Mouse (Mus musculus): ENCODE measurements around the gene Lpp. TPM values are rescaled to one million over a fixed set of nuclear protein-coding genes. Genes with fewer than 3 reads are reported as not detected.
A peak's percentile ranks its signal among the peaks of the same experiment; 100 is the strongest.

Lpp gene
- polyA plus RNA-seq, 1 experiment, result 15.0 TPM

GRCm38 (mm10) chr16:24469313-24469712 lies 76.0 kb downstream of the Lpp start:
- Histone ChIP-seq H3K27me3 (ENCODE audit: control insufficient read depth, insufficient read depth, low read length) (no peaks in the 10 kb centered on the region), H3K36me3 (ENCODE audit: control insufficient read depth, insufficient read depth, low read length) (no peaks in the 10 kb centered on the region), H3K4me1 (replicated peaks; ENCODE audit: control insufficient read depth, insufficient read depth, low read length) (peaks cover 4% of the 10 kb centered on the region), H3K27ac (ENCODE audit: control insufficient read depth, insufficient read depth, low read length) (no peak overlapping the region), H3K4me3 (ENCODE audit: control insufficient read depth, insufficient read depth, low read length) (no peak overlapping the region)
- no peak for DNase-seq
- TF ChIP-seq POLR2A (IDR thresholded peaks at IDR 0.05; ENCODE audit: control insufficient read depth, extremely low read depth, insufficient read depth, low read length, poor library complexity) (no peak), CTCF (IDR thresholded peaks at IDR 0.05; ENCODE audit: borderline replicate concordance, control insufficient read depth, extremely low read depth, insufficient read depth, low read length, poor library complexity) (no peak)
- 97% methylated on average over 3 of the region's 3 CpGs for whole genome bisulfite sequencing

GRCm38 (mm10) chr16:24470601-24471000 lies 77.3 kb downstream of the Lpp start:
- no peak for DNase-seq
- Histone ChIP-seq H3K27ac (ENCODE audit: control insufficient read depth, insufficient read depth, low read length) (no peak overlapping the region), H3K36me3 (ENCODE audit: control insufficient read depth, insufficient read depth, low read length) (no peaks in the 10 kb centered on the region), H3K4me1 (replicated peaks; ENCODE audit: control insufficient read depth, insufficient read depth, low read length) (peaks cover 6% of the 10 kb centered on the region), H3K27me3 (ENCODE audit: control insufficient read depth, insufficient read depth, low read length) (no peaks in the 10 kb centered on the region), H3K4me3 (ENCODE audit: control insufficient read depth, insufficient read depth, low read length) (no peak overlapping the region)
- TF ChIP-seq CTCF (IDR thresholded peaks at IDR 0.05; ENCODE audit: borderline replicate concordance, control insufficient read depth, extremely low read depth, insufficient read depth, low read length, poor library complexity) (no peak), POLR2A (IDR thresholded peaks at IDR 0.05; ENCODE audit: control insufficient read depth, extremely low read depth, insufficient read depth, low read length, poor library complexity) (no peak)
- WGBS, result 92% methylated on average over 1 of the region's 1 CpGs

GRCm38 (mm10) chr16:24471029-24471428 lies 77.7 kb downstream of the Lpp start:
- Histone ChIP-seq H3K27me3 (ENCODE audit: control insufficient read depth, insufficient read depth, low read length) (no peaks in the 10 kb centered on the region), H3K36me3 (ENCODE audit: control insufficient read depth, insufficient read depth, low read length) (no peaks in the 10 kb centered on the region), H3K4me3 (ENCODE audit: control insufficient read depth, insufficient read depth, low read length) (no peak overlapping the region), H3K4me1 (replicated peaks; ENCODE audit: control insufficient read depth, insufficient read depth, low read length) (peaks cover 6% of the 10 kb centered on the region), H3K27ac (ENCODE audit: control insufficient read depth, insufficient read depth, low read length) (no peak overlapping the region)
- 96% methylated on average over 4 of the region's 4 CpGs for WGBS
- TF ChIP-seq CTCF (IDR thresholded peaks at IDR 0.05; ENCODE audit: borderline replicate concordance, control insufficient read depth, extremely low read depth, insufficient read depth, low read length, poor library complexity), result no peak
- no peak for TF ChIP-seq POLR2A (IDR thresholded peaks at IDR 0.05; ENCODE audit: control insufficient read depth, extremely low read depth, insufficient read depth, low read length, poor library complexity)
- no peak for DNase-seq

- DNase-seq, result no peak
- peaks cover 6% of the 10 kb centered on the region for H3K4me1 ChIP-seq (replicated peaks; ENCODE audit: control insufficient read depth, insufficient read depth, low read length)
- no peak overlapping the region for H3K27ac ChIP-seq (ENCODE audit: control insufficient read depth, insufficient read depth, low read length)
- 85% methylated on average over 1 of the region's 1 CpGs for WGBS
- H3K4me3 ChIP-seq (ENCODE audit: control insufficient read depth, insufficient read depth, low read length), result no peak overlapping the region
- no peaks in the 10 kb centered on the region for H3K36me3 ChIP-seq (ENCODE audit: control insufficient read depth, insufficient read depth, low read length)
- no peaks in the 10 kb centered on the region for H3K27me3 ChIP-seq (ENCODE audit: control insufficient read depth, insufficient read depth, low read length)
- TF ChIP-seq CTCF (IDR thresholded peaks at IDR 0.05; ENCODE audit: borderline replicate concordance, control insufficient read depth, extremely low read depth, insufficient read depth, low read length, poor library complexity) (no peak), POLR2A (IDR thresholded peaks at IDR 0.05; ENCODE audit: control insufficient read depth, extremely low read depth, insufficient read depth, low read length, poor library complexity) (no peak)
Observed at GRCm38 (mm10) chr16:24471801-24472200, 78.5 kb downstream of the Lpp start.

- peaks cover 6% of the 10 kb centered on the region for H3K4me1 ChIP-seq (replicated peaks; ENCODE audit: control insufficient read depth, insufficient read depth, low read length)
- H3K4me3 ChIP-seq (ENCODE audit: control insufficient read depth, insufficient read depth, low read length), result no peak overlapping the region
- H3K36me3 ChIP-seq (ENCODE audit: control insufficient read depth, insufficient read depth, low read length), result no peaks in the 10 kb centered on the region
- no peak for DNase-seq
- WGBS, result 79% methylated on average over 3 of the region's 3 CpGs
- H3K27ac ChIP-seq (ENCODE audit: control insufficient read depth, insufficient read depth, low read length), result no peak overlapping the region
- H3K27me3 ChIP-seq (ENCODE audit: control insufficient read depth, insufficient read depth, low read length), result no peaks in the 10 kb centered on the region
- TF ChIP-seq POLR2A (IDR thresholded peaks at IDR 0.05; ENCODE audit: control insufficient read depth, extremely low read depth, insufficient read depth, low read length, poor library complexity) (no peak), CTCF (IDR thresholded peaks at IDR 0.05; ENCODE audit: borderline replicate concordance, control insufficient read depth, extremely low read depth, insufficient read depth, low read length, poor library complexity) (no peak)
Observed at GRCm38 (mm10) chr16:24473966-24474365, 80.7 kb downstream of the Lpp start.

- DNase-seq, result peak; percentile 32
- Histone ChIP-seq H3K4me3 (ENCODE audit: control insufficient read depth, insufficient read depth, low read length) (no peak overlapping the region), H3K27me3 (ENCODE audit: control insufficient read depth, insufficient read depth, low read length) (no peaks in the 10 kb centered on the region), H3K36me3 (ENCODE audit: control insufficient read depth, insufficient read depth, low read length) (no peaks in the 10 kb centered on the region), H3K27ac (ENCODE audit: control insufficient read depth, insufficient read depth, low read length) (no peak overlapping the region), H3K4me1 (replicated peaks; ENCODE audit: control insufficient read depth, insufficient read depth, low read length) (peaks cover 6% of the 10 kb centered on the region)
- TF ChIP-seq POLR2A (IDR thresholded peaks at IDR 0.05; ENCODE audit: control insufficient read depth, extremely low read depth, insufficient read depth, low read length, poor library complexity) (no peak), CTCF (IDR thresholded peaks at IDR 0.05; ENCODE audit: borderline replicate concordance, control insufficient read depth, extremely low read depth, insufficient read depth, low read length, poor library complexity) (no peak)
- WGBS, result 28% methylated on average over 6 of the region's 6 CpGs
Observed at GRCm38 (mm10) chr16:24474781-24475180, 81.5 kb downstream of the Lpp start.

- 94% methylated on average over 8 of the region's 8 CpGs for WGBS
- Histone ChIP-seq H3K27ac (ENCODE audit: control insufficient read depth, insufficient read depth, low read length) (no peak overlapping the region), H3K4me3 (ENCODE audit: control insufficient read depth, insufficient read depth, low read length) (no peak overlapping the region), H3K4me1 (replicated peaks; ENCODE audit: control insufficient read depth, insufficient read depth, low read length) (peaks cover 6% of the 10 kb centered on the region), H3K36me3 (ENCODE audit: control insufficient read depth, insufficient read depth, low read length) (no peaks in the 10 kb centered on the region), H3K27me3 (ENCODE audit: control insufficient read depth, insufficient read depth, low read length) (no peaks in the 10 kb centered on the region)
- TF ChIP-seq POLR2A (IDR thresholded peaks at IDR 0.05; ENCODE audit: control insufficient read depth, extremely low read depth, insufficient read depth, low read length, poor library complexity), result no peak
- no peak for TF ChIP-seq CTCF (IDR thresholded peaks at IDR 0.05; ENCODE audit: borderline replicate concordance, control insufficient read depth, extremely low read depth, insufficient read depth, low read length, poor library complexity)
- no peak for DNase-seq
Observed at GRCm38 (mm10) chr16:24475305-24475947, 82.1 kb downstream of the Lpp start.

Measured in thymus, adult 2 months (tissue).